Mouse (Mus musculus) spleen, adult 2 months (tissue): ENCODE measurements around the gene Slc37a3.

ENCODE experiments used
- CTCF ChIP-seq: fragments of 200-500 bp; IDR thresholded peaks from 2 replicates; pipeline ENCODE4 v1.5.1; 2011; ENCODE audit warnings: mild to moderate bottlenecking, inconsistent platforms; ENCODE audit not compliant: insufficient read depth, insufficient read length, insufficient replicate concordance; ENCODE audit errors: extremely low read depth
- POLR2A ChIP-seq: fragments of 200-500 bp; IDR thresholded peaks from 2 replicates; pipeline ENCODE4 v1.6.1; 2011; ENCODE audit warnings: low read depth, low read length, inconsistent platforms

DNA sequence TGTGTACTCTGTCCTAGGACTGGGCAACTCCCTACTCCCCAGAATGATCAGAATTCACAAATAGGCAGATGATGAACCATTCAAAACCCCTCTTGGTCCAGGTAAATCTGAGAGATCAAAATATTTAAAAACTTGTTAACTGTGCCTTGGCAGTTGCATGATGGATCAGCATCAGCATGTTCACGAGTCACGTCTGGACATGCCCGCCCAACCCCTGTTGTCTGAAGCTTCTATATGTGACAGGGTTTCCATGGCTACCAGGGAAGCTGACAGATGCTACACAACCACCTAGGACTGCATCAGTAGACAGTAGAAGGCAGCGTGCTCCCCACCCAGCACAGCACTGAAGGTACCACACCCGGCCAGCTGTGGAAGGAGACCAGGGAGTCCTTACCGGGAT, 28.5 kb downstream of the Slc37a3 start:
- TF ChIP-seq CTCF (no peak), POLR2A (no peak)
